Mouse (Mus musculus) C2C12 (cell line): ENCODE data around the gene Mllt6. TPM values are rescaled to one million over a fixed set of nuclear protein-coding genes. Genes with fewer than 3 reads are reported as not detected.
A peak's percentile ranks its signal among the peaks of the same experiment; 100 is the strongest.
"Not testable (repeated sequence)": the region's sequence is repeated elsewhere in the genome, so short reads cannot be mapped to it uniquely, and the experiment has no call there.

Experiments
- H3K27me3 ChIP-seq: one replicate; pipeline ENCODE4 v1.6.1; 2011; ENCODE audit not compliant: control insufficient read depth, insufficient read depth, insufficient read length
- H3K36me3 ChIP-seq: one replicate; pipeline ENCODE4 v1.6.1; 2011; ENCODE audit not compliant: control insufficient read depth, insufficient read depth
- H3K4me3 ChIP-seq: one replicate; pipeline ENCODE4 v1.5.1; 2011; ENCODE audit warnings: mild to moderate bottlenecking, control low read depth; ENCODE audit not compliant: poor library complexity, insufficient read depth, severe bottlenecking
- H3K79me2 ChIP-seq: one replicate; pipeline ENCODE4 v1.6.1; 2011; ENCODE audit not compliant: control insufficient read depth, insufficient read depth
- H3K79me3 ChIP-seq: one replicate; pipeline ENCODE4 v1.6.1; 2011; ENCODE audit warnings: low read depth, control low read depth
- H3ac ChIP-seq: one replicate; pipeline ENCODE3; 2011; ENCODE audit warnings: low read depth; ENCODE audit not compliant: control insufficient read depth, insufficient read length
- CEBPB ChIP-seq: IDR thresholded peaks from one replicate; pipeline ENCODE4 v1.6.1; 2011; ENCODE audit warnings: low read depth, mild to moderate bottlenecking, control low read depth, moderate library complexity
- CTCF ChIP-seq: IDR thresholded peaks from one replicate; pipeline ENCODE4 v1.5.1; 2011; ENCODE audit not compliant: control insufficient read depth, insufficient read depth, insufficient read length
- FOSL1 ChIP-seq: IDR thresholded peaks from one replicate; pipeline ENCODE4 v1.8.0; 2011; ENCODE audit warnings: mild to moderate bottlenecking, low read length; ENCODE audit not compliant: poor library complexity, insufficient read depth, severe bottlenecking
- MAX ChIP-seq: IDR thresholded peaks from one replicate; pipeline ENCODE4 v1.6.1; 2011; ENCODE audit warnings: mild to moderate bottlenecking, control low read depth
- MYOD1 ChIP-seq: IDR thresholded peaks from one replicate; pipeline ENCODE4 v1.6.1; 2011; ENCODE audit warnings: low read depth; ENCODE audit not compliant: control insufficient read depth, insufficient read length
- MYOG ChIP-seq: IDR thresholded peaks from one replicate; pipeline ENCODE4 v1.6.1; 2011; ENCODE audit not compliant: control insufficient read depth, insufficient read length; ENCODE audit errors: extremely low read depth
- USF1 ChIP-seq: IDR thresholded peaks from one replicate; pipeline ENCODE4 v1.6.1; 2011; ENCODE audit warnings: low read depth, mild to moderate bottlenecking, control low read depth, moderate library complexity
- polyA plus RNA-seq: library from polyadenylated mRNA; unstranded; fragments of >200 nt; fragmentation: generic; extraction: Trizol; gene quantifications from one replicate; pipeline ENCODE4 v1.2.1, GENCODE M21; 2012; ENCODE audit warnings: missing spikeins

Mllt6 gene
- polyA plus RNA-seq, 1 experiment: 12.5 TPM

DNA sequence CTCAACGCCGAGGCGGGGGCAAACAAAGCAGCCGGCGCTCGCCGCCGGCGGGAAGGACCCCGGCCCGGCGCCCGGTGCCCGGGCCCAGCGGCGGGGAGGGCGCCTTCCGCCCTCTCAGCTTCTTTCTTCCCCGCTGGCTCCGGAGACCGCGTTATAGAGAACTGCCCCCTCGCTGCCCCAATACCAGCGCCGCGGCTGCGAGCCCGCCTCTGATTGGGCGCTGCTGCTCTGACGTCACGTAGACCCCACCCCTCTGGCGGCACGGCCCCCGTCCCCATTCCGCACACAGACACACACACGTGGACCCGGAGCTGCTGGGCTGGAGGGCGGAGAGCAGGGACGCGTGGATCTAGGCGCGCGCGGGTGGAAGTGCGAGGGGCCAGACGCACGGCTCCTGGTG is 33.6 kb upstream of the Mllt6 start, which contains the start of gene Epop:
Gene Epop, minus strand, starts transcription at position 127 of the 400 bp plus-strand sequence.
- H3K79me3 ChIP-seq: no peaks in the 10 kb centered on the region
- no peaks in the 10 kb centered on the region for H3K36me3 ChIP-seq
- TF ChIP-seq USF1: no peak
- no peak for TF ChIP-seq MYOG
- TF ChIP-seq MAX: peak; percentile 94
- TF ChIP-seq FOSL1: no peak
- no peak for TF ChIP-seq CEBPB
- no peaks in the 10 kb centered on the region for H3K79me2 ChIP-seq
- H3K4me3 ChIP-seq: peak within 1 kb of the TSS; percentile 36
- peak within 1 kb of the TSS; percentile 65 for H3ac ChIP-seq
- peaks cover under 1% of the 10 kb centered on the region for H3K27me3 ChIP-seq

GRCm38 (mm10) chr11:97631046-97631445 is 32.2 kb upstream of the Mllt6 start:
- Histone ChIP-seq H3K79me3 (no peaks in the 10 kb centered on the region), H3ac (no peak overlapping the region), H3K79me2 (no peaks in the 10 kb centered on the region), H3K27me3 (no peaks in the 10 kb centered on the region), H3K4me3 (no peak overlapping the region), H3K36me3 (no peaks in the 10 kb centered on the region)
- no peak for TF ChIP-seq MAX
- no peak for TF ChIP-seq FOSL1
- TF ChIP-seq USF1: no peak
- TF ChIP-seq MYOG: no peak
- TF ChIP-seq CTCF: no peak

DNA sequence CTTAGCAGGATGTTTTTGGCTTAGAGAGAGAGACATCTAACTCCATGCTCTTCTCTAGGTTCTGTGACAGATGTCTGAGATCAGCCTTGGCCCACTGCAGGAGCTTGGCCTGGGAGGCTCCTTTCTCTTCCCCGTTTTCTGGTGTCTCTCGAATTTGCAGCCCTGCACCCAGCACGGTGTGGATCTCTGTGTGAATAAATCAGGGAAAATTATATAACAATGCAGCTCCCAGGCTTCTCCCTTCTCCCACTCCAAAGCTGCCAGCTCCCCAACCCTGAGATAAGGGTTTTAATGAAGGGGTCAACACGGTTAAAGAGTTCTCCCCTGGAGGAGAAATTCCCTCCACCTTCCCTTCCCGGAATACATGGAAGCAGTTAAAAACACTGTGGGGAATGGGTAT is 31.7 kb upstream of the Mllt6 start:
- H3K79me3 ChIP-seq: no peaks in the 10 kb centered on the region
- no peak overlapping the region for H3K4me3 ChIP-seq
- no peaks in the 10 kb centered on the region for H3K36me3 ChIP-seq
- H3ac ChIP-seq: no peak overlapping the region
- no peaks in the 10 kb centered on the region for H3K27me3 ChIP-seq
- TF ChIP-seq USF1 (no peak), CTCF (no peak), MAX (no peak), MYOD1 (no peak), CEBPB (no peak), MYOG (no peak), FOSL1 (no peak)
- H3K79me2 ChIP-seq: no peaks in the 10 kb centered on the region

- TF ChIP-seq CTCF (peak; percentile 97), CEBPB (no peak), MYOG (no peak), USF1 (peak; percentile 43), MAX (peak; percentile 92), FOSL1 (no peak), MYOD1 (no peak)
- Histone ChIP-seq H3K79me2 (no peaks in the 10 kb centered on the region), H3K79me3 (no peaks in the 10 kb centered on the region), H3K4me3 (no peak overlapping the region), H3K27me3 (no peaks in the 10 kb centered on the region), H3K36me3 (no peaks in the 10 kb centered on the region), H3ac (no peak overlapping the region)
Observed at GRCm38 (mm10) chr11:97631938-97632337, 31.3 kb upstream of the Mllt6 start.

- H3K4me3 ChIP-seq, H3ac ChIP-seq, H3K36me3 ChIP-seq, H3K79me2 ChIP-seq, H3K27me3 ChIP-seq, H3K79me3 ChIP-seq: not testable (repeated sequence)
Observed at GRCm38 (mm10) chr11:97632440-97632839, 30.8 kb upstream of the Mllt6 start.

GRCm38 (mm10) chr11:97635468-97636019 is 27.7 kb upstream of the Mllt6 start:
- Histone ChIP-seq H3K79me2 (no peaks in the 10 kb centered on the region), H3K36me3 (no peaks in the 10 kb centered on the region), H3K79me3 (no peaks in the 10 kb centered on the region), H3K27me3 (no peaks in the 10 kb centered on the region), H3ac (no peak overlapping the region), H3K4me3 (no peak overlapping the region)
- TF ChIP-seq MYOG (no peak), MAX (no peak), MYOD1 (no peak), CTCF (no peak), USF1 (no peak), FOSL1 (no peak), CEBPB (no peak)
